Mouse (Mus musculus): ENCODE measurements around the gene Acer1. TPM values are rescaled to one million over a fixed set of nuclear protein-coding genes. Genes with fewer than 3 reads are reported as not detected.

The Acer1 gene
- polyA plus RNA-seq, 1 experiment = not detected

- no peak for TF ChIP-seq GATA1 (IDR thresholded peaks at IDR 0.05; ENCODE audit: low read length)
These were observed 7.2 kb downstream of the Acer1 start for GRCm38 (mm10) chr17:56974708-56975240.

GRCm38 (mm10) chr17:56973956-56974707 is 7.8 kb downstream of the Acer1 start:
- TF ChIP-seq GATA1 (IDR thresholded peaks at IDR 0.05; ENCODE audit: low read length) = no peak

GRCm38 (mm10) chr17:56970081-56970480 is 11.8 kb downstream of the Acer1 start:
- TF ChIP-seq GATA1 (IDR thresholded peaks at IDR 0.05; ENCODE audit: low read length) = no peak

GRCm38 (mm10) chr17:56969321-56969720 is 12.6 kb downstream of the Acer1 start:
- TF ChIP-seq GATA1 (IDR thresholded peaks at IDR 0.05; ENCODE audit: low read length) = no peak

DNA sequence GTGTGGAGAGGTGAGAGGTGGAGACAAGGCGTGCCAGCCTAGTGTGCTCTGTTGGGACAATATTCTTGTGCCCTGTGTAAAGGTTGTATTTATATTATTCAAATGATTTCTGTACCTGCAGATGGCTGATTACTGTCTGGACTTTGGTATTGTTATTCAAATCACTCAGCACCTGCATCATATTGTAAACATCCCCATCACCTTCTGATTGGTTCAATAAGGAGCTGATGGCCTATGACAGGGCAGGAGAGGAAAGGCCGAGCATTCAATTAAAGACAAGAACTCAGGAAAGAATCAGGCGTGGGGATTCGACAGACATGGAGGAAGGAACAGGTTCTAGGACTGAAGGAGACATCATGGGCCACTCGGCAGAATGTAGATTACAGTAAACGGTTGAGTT is 18.3 kb downstream of the Acer1 start:
- no peak for TF ChIP-seq GATA1 (IDR thresholded peaks at IDR 0.05; ENCODE audit: low read length)

GRCm38 (mm10) chr17:56962642-56963405 is 19.1 kb downstream of the Acer1 start:
- no peak for TF ChIP-seq GATA1 (IDR thresholded peaks at IDR 0.05; ENCODE audit: low read length)

DNA sequence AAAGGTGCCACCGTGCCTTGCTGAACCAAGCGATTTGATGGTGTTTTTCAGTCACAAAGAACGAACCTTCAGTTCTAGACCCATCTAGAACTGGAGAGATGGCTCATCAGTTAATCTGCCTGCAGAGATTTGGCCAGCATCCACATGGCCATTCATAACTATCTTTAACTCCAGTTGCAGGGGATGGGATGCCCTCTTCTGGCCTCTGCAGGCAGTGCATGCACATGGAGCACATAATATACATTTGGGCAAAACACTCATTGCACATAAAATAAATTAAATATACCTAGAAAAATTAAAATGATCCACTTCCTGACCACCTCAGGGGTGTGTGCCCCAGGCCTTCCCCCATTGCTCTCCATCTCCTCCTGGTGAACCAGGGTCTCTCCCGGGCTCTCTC is 20.0 kb downstream of the Acer1 start:
- TF ChIP-seq GATA1 (IDR thresholded peaks at IDR 0.05; ENCODE audit: low read length) = no peak

DNA sequence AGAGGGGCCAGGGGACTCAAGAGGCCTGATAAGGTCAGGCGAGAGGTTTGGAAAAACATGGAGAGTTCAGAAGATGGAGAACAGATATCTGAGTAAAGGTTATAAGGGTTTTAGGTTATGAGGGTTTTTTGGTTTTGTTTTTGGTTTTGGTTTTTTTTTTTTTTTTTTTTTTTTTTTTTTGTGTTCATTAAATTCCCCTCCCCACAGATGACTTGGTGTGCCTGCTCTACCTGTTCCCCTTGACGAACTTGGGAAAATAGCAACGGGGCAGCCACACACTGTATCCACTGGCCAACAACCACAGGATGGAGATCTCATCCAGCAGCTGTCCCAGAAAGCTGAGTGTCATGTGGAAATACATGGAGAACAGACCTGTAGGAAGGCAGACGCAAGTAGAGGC is 23.3 kb downstream of the Acer1 start:
- TF ChIP-seq GATA1 (IDR thresholded peaks at IDR 0.05; ENCODE audit: low read length) = no peak

GRCm38 (mm10) chr17:56957763-56958429 is 24.0 kb downstream of the Acer1 start:
- no peak for TF ChIP-seq GATA1 (IDR thresholded peaks at IDR 0.05; ENCODE audit: low read length)

GRCm38 (mm10) chr17:56954871-56955270 is 27.1 kb downstream of the Acer1 start:
- no peak for TF ChIP-seq GATA1 (IDR thresholded peaks at IDR 0.05; ENCODE audit: low read length)

GRCm38 (mm10) chr17:56952639-56953038 is 29.3 kb downstream of the Acer1 start:
- TF ChIP-seq GATA1 (IDR thresholded peaks at IDR 0.05; ENCODE audit: low read length) = no peak

- TF ChIP-seq GATA1 (IDR thresholded peaks at IDR 0.05; ENCODE audit: low read length) = no peak
These were observed 31.0 kb downstream of the Acer1 start for GRCm38 (mm10) chr17:56950915-56951314.

- TF ChIP-seq GATA1 (IDR thresholded peaks at IDR 0.05; ENCODE audit: low read length) = no peak
These were observed 43.2 kb downstream of the Acer1 start for GRCm38 (mm10) chr17:56938751-56939150.

- TF ChIP-seq GATA1 (IDR thresholded peaks at IDR 0.05; ENCODE audit: low read length) = no peak
These were observed 45.2 kb downstream of the Acer1 start for GRCm38 (mm10) chr17:56936731-56937130.

GRCm38 (mm10) chr17:56935363-56936131 is 46.4 kb downstream of the Acer1 start, which contains the start of gene Mllt1:
Gene Mllt1 (minus strand): TSS chr17:56935415.
- TF ChIP-seq GATA1 (IDR thresholded peaks at IDR 0.05; ENCODE audit: low read length) = no peak
